ENCODE assay signal across 10 mouse cellular contexts in the genomic region with DNA sequence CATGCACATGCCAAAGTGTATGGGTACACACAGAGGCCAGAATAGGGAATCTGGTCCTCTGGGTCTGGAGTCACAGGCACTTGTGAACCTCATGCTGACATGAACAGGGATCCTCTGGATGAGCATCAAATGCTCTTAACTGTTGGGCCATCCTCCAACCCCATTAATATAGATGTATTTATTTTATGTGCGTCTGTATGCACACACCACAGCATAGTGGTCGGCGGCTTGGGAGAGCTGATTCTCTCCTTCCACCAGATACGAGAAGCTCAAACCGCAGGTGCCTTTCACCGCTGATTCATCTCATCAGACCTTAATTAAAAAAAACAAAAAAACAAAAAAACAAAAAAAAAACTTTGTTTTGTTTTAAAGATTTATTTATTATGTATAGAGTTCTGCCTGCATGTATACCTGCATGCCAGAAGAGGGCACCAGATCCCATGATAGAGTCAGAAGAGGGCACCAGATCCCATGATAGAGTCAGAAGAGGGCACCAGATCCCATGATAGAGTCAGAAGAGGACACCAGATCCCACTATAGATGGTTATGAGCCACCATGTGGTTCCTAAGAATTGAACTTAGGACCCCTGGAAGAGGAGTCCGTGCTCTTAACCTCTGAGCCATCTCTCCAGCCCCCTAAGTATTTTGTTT.
DNase-seq lines count a peak whose midpoint lies in the region; ATAC-seq and TF ChIP-seq lines count a peak whose summit lies in the region.
"Had no signal": no experiment of that assay in that cellular context is flagged by ENCODE, and none has a peak within 500 bp of the region (broad histone marks: within the 10 kb centered on the region; RNA-seq: fewer than 3 reads in every experiment).

No protein-coding gene starts in this region.

- no peak overlapping the region for H3K4me3 ChIP-seq in MEL (ENCODE audit: control insufficient read depth in 1 of 2, insufficient read depth in 1 of 2, low read depth in 2 of 2, low read length in 2 of 2)
- no peak overlapping the region for H3K4me3 ChIP-seq in midbrain, postnatal 0 days (ENCODE audit: low read depth, low read length)
- H3K4me3 ChIP-seq: embryonic facial prominence, embryonic 15.5 days; limb, embryonic 12.5 days had no signal

- H3K9ac ChIP-seq in MEL (ENCODE audit: control insufficient read depth, low read depth, low read length, poor library complexity, severe bottlenecking) = no peak overlapping the region
- no peak overlapping the region for H3K9ac ChIP-seq in midbrain, postnatal 0 days (replicated peaks; ENCODE audit: low read length, poor library complexity, severe bottlenecking)
- H3K9ac ChIP-seq: embryonic facial prominence, embryonic 15.5 days; limb, embryonic 12.5 days had no signal

- TF ChIP-seq POLR2A in MEL (IDR thresholded peaks at IDR 0.05; ENCODE audit: control insufficient read depth in 1 of 2, insufficient read depth in 1 of 2, low read depth in 1 of 2, low read length in 2 of 2, poor library complexity in 1 of 2) = no peak

- no peak overlapping the region for H3K27ac ChIP-seq in MEL (ENCODE audit: control insufficient read depth, low read depth, low read length)
- H3K27ac ChIP-seq in midbrain, postnatal 0 days (ENCODE audit: low read depth, low read length) = no peak overlapping the region
- H3K27ac ChIP-seq: embryonic facial prominence, embryonic 15.5 days; limb, embryonic 12.5 days had no signal

- H3K4me2 ChIP-seq in midbrain, postnatal 0 days (ENCODE audit: low read depth, low read length, poor library complexity, severe bottlenecking) = no peak overlapping the region
- H3K4me2 ChIP-seq: embryonic facial prominence, embryonic 15.5 days; limb, embryonic 12.5 days had no signal

- no peak for TF ChIP-seq EP300 in MEL (IDR thresholded peaks at IDR 0.05; ENCODE audit: low read depth in 1 of 2, low read length in 2 of 2)

- ATAC-seq in midbrain, postnatal 0 days (ENCODE audit: low FRiP score) = no peak
- no peak for ATAC-seq in frontal cortex, adult (ENCODE audit: low TSS enrichment)

- peak; percentile 39 to 76 for DNase-seq in layer of hippocampus, adult 18-20 months (ENCODE audit: low spot score in 2 of 2)
- no peak for DNase-seq in layer of hippocampus, adult 9-10 months (ENCODE audit: low spot score)
- peak; percentile 66 to 70 for DNase-seq in B cell, adult 2 months
- DNase-seq in MEL (ENCODE audit: low read depth, low spot score) = peak; percentile 52
- peak; percentile 55 to 76 for DNase-seq in cerebellum, postnatal 36 days
- peak; percentile 61 to 66 for DNase-seq in kidney, adult 8-10 months
- DNase-seq in midbrain, postnatal 0 days (ENCODE audit: low spot score) = peak; percentile 28

- H3K36me3 ChIP-seq in MEL (ENCODE audit: control insufficient read depth in 1 of 2, insufficient read depth in 2 of 2, low read length in 2 of 2) = no peaks in the 10 kb centered on the region
- H3K36me3 ChIP-seq in midbrain, postnatal 0 days (ENCODE audit: insufficient read depth, low read length) = no peaks in the 10 kb centered on the region; the same call in 1 of the 2 replicates
- H3K36me3 ChIP-seq: embryonic facial prominence, embryonic 15.5 days; limb, embryonic 12.5 days had no signal

- peak; percentile 34 to 81 (median 61) for TF ChIP-seq CTCF in MEL (IDR thresholded peaks at IDR 0.05 in 2 of 3, conservative IDR thresholded peaks at IDR 0.05 in 1 of 3; ENCODE audit: control insufficient read depth in 1 of 3, insufficient read depth in 1 of 3, low read depth in 2 of 3, low read length in 3 of 3, poor library complexity in 1 of 3, severe bottlenecking in 1 of 3)
- TF ChIP-seq CTCF in midbrain, postnatal 0 days (IDR thresholded peaks at IDR 0.05) = peak; percentile 88

- H3K9me3 ChIP-seq in MEL (replicated peaks; ENCODE audit: insufficient read depth, low read length) = no peaks in the 10 kb centered on the region
- no peaks in the 10 kb centered on the region for H3K9me3 ChIP-seq in midbrain, postnatal 0 days (ENCODE audit: low read length)
- H3K9me3 ChIP-seq: embryonic facial prominence, embryonic 15.5 days; limb, embryonic 12.5 days had no signal

- H3K4me1 ChIP-seq in MEL (ENCODE audit: control insufficient read depth in 1 of 2, insufficient read depth in 2 of 2, low read length in 2 of 2) = no peaks in the 10 kb centered on the region
- H3K4me1 ChIP-seq in midbrain, postnatal 0 days (ENCODE audit: insufficient read depth, low read length) = no peaks in the 10 kb centered on the region
- H3K4me1 ChIP-seq: embryonic facial prominence, embryonic 15.5 days had no signal

- peaks cover 0 to 7% of the 10 kb centered on the region in 2 experiments for H3K27me3 ChIP-seq in MEL (ENCODE audit: control insufficient read depth in 1 of 2, insufficient read depth in 2 of 2, low read length in 2 of 2)
- H3K27me3 ChIP-seq in midbrain, postnatal 0 days (ENCODE audit: insufficient read depth, low read length) = no peaks in the 10 kb centered on the region
- H3K27me3 ChIP-seq: embryonic facial prominence, embryonic 15.5 days; limb, embryonic 12.5 days had no signal

- WGBS in midbrain, postnatal 0 days = 68% methylated on average over 7 of the region's 7 CpGs

- TF ChIP-seq RAD21 in MEL (IDR thresholded peaks at IDR 0.05; ENCODE audit: low read depth, low read length) = peak; percentile 73

- H3K79me2 ChIP-seq in MEL (ENCODE audit: control insufficient read depth, insufficient read depth, low read length, poor library complexity) = no peaks in the 10 kb centered on the region

TF ChIP-seq in MEL, 35 proteins besides CTCF, POLR2A, EP300 and RAD21:
- TF ChIP-seq SMC3 (IDR thresholded peaks at IDR 0.05; ENCODE audit: low read depth, low read length) = peak; percentile 71
- no peak for TF ChIP-seq MEF2A (IDR thresholded peaks at IDR 0.05; ENCODE audit: extremely low read depth, insufficient replicate concordance, low read depth, low read length, poor library complexity, severe bottlenecking)
- no peak; the same call in 1 of the 2 replicates for TF ChIP-seq ZNF384 (IDR thresholded peaks at IDR 0.05; ENCODE audit: low read depth, low read length)
- TF ChIP-seq TAL1 (IDR thresholded peaks at IDR 0.05; ENCODE audit: low read length) = no peak
- peak; percentile 80 for TF ChIP-seq ZC3H11A (IDR thresholded peaks at IDR 0.05; ENCODE audit: low read depth, low read length)
